Mouse (Mus musculus) MEL (cell line): ENCODE measurements around the gene Apc2. TPM values are rescaled to one million over a fixed set of nuclear protein-coding genes. Genes with fewer than 3 reads are reported as not detected.

Experiments
- DNase-seq: peaks from one replicate; pipeline ENCODE4 v3.0.0; 2011; ENCODE audit warnings: low read depth, low spot score
- H3K27ac ChIP-seq: 2 replicates; pipeline ENCODE4 v1.5.1; 2012; ENCODE audit warnings: low read depth, mild to moderate bottlenecking, control low read depth, low read length, moderate library complexity; ENCODE audit not compliant: control insufficient read depth
- H3K27me3 ChIP-seq, 2 experiments: fragments of 150-350 bp in 1 of 2; sonication (generic) in 1 of 2; 2 replicates each; pipeline ENCODE4 v1.6.1; 2012; ENCODE audit warnings: low read length in 2 of 2, mild to moderate bottlenecking in 2 of 2, improper control_type of control experiment in 1 of 2, moderate library complexity in 1 of 2; ENCODE audit not compliant: insufficient read depth in 2 of 2, control insufficient read depth in 1 of 2
- H3K36me3 ChIP-seq, 2 experiments: 2 replicates each; pipeline ENCODE4 v1.6.1; 2012 to 2014; ENCODE audit warnings: low read length in 2 of 2, improper control_type of control experiment in 1 of 2, inconsistent platforms in 1 of 2, mild to moderate bottlenecking in 1 of 2; ENCODE audit not compliant: insufficient read depth in 2 of 2, control insufficient read depth in 1 of 2
- H3K4me1 ChIP-seq, 2 experiments: fragments of 150-350 bp in 1 of 2; sonication (generic) in 1 of 2; 2 replicates each; pipeline ENCODE4 v1.6.1; 2012; ENCODE audit warnings: low read length in 2 of 2, improper control_type of control experiment in 1 of 2, mild to moderate bottlenecking in 1 of 2; ENCODE audit not compliant: insufficient read depth in 2 of 2, control insufficient read depth in 1 of 2
- H3K4me3 ChIP-seq, 2 experiments: fragments of 150-350 bp in 1 of 2; sonication (generic) in 1 of 2; 2 replicates each; pipeline ENCODE4 v1.5.1; 2012; ENCODE audit warnings: low read depth in 2 of 2, low read length in 2 of 2, mild to moderate bottlenecking in 2 of 2, moderate library complexity in 2 of 2, control low read depth in 1 of 2, improper control_type of control experiment in 1 of 2; ENCODE audit not compliant: control insufficient read depth in 1 of 2, insufficient read depth in 1 of 2
- H3K79me2 ChIP-seq: 2 replicates; pipeline ENCODE4 v1.6.1; 2012; ENCODE audit warnings: mild to moderate bottlenecking, low read length, moderate library complexity; ENCODE audit not compliant: control insufficient read depth, poor library complexity, insufficient read depth
- H3K9ac ChIP-seq: 2 replicates; pipeline ENCODE4 v1.6.1; 2012; ENCODE audit warnings: low read depth, mild to moderate bottlenecking, control low read depth, low read length, moderate library complexity; ENCODE audit not compliant: control insufficient read depth, poor library complexity, severe bottlenecking
- H3K9me3 ChIP-seq: fragments of 150-350 bp; sonication (generic); replicated peaks from 2 replicates; pipeline ENCODE4 v1.6.1; 2012; ENCODE audit warnings: mild to moderate bottlenecking, low read length, improper control_type of control experiment, moderate library complexity; ENCODE audit not compliant: insufficient read depth
- BHLHE40 ChIP-seq: IDR thresholded peaks from 2 replicates; pipeline ENCODE4 v1.6.1; 2012; ENCODE audit warnings: low read depth, mild to moderate bottlenecking, inconsistent platforms, low read length, improper control_type of control experiment, borderline replicate concordance
- CHD2 ChIP-seq: IDR thresholded peaks from 2 replicates; pipeline ENCODE4 v1.6.1; 2011; ENCODE audit warnings: low read length, improper control_type of control experiment
- ETS1 ChIP-seq: IDR thresholded peaks from 2 replicates; pipeline ENCODE4 v1.6.1; 2012; ENCODE audit warnings: low read depth, mild to moderate bottlenecking, inconsistent platforms, low read length, improper control_type of control experiment, moderate library complexity
- GABPA ChIP-seq: IDR thresholded peaks from 2 replicates; pipeline ENCODE4 v1.6.1; 2012; ENCODE audit warnings: low read depth, mild to moderate bottlenecking, inconsistent platforms, low read length, improper control_type of control experiment, moderate library complexity
- GATA1 ChIP-seq: IDR thresholded peaks from 2 replicates; pipeline ENCODE4 v1.6.1; 2011; ENCODE audit warnings: low read depth, low read length, improper control_type of control experiment
- HCFC1 ChIP-seq: IDR thresholded peaks from 2 replicates; pipeline ENCODE4 v1.6.1; 2012; ENCODE audit warnings: low read depth, mild to moderate bottlenecking, inconsistent platforms, low read length, improper control_type of control experiment, moderate library complexity
- JUND ChIP-seq: IDR thresholded peaks from 2 replicates; pipeline ENCODE4 v1.6.1; 2011; ENCODE audit warnings: low read depth, mild to moderate bottlenecking, improper control_type of control experiment, low read length
- MAFK ChIP-seq: IDR thresholded peaks from 2 replicates; pipeline ENCODE4 v1.6.1; 2011; ENCODE audit warnings: low read depth, mild to moderate bottlenecking, low read length, improper control_type of control experiment, borderline replicate concordance
- MAX ChIP-seq: IDR thresholded peaks from 2 replicates; pipeline ENCODE4 v1.6.1; 2011; ENCODE audit warnings: low read length, improper control_type of control experiment
- MAZ ChIP-seq: IDR thresholded peaks from 2 replicates; pipeline ENCODE4 v1.6.1; 2012; ENCODE audit warnings: low read depth, mild to moderate bottlenecking, inconsistent platforms, low read length, improper control_type of control experiment
- MEF2A ChIP-seq: IDR thresholded peaks from 2 replicates; pipeline ENCODE4 v1.6.1; 2014; ENCODE audit warnings: low read depth, mild to moderate bottlenecking, inconsistent platforms, low read length, improper control_type of control experiment; ENCODE audit not compliant: poor library complexity, insufficient replicate concordance, severe bottlenecking; ENCODE audit errors: extremely low read depth
- MXI1 ChIP-seq: IDR thresholded peaks from 2 replicates; pipeline ENCODE4 v1.6.1; 2011; ENCODE audit warnings: mild to moderate bottlenecking, low read depth, low read length, improper control_type of control experiment
- MYB ChIP-seq: IDR thresholded peaks from 2 replicates; pipeline ENCODE4 v1.6.1; 2011; ENCODE audit warnings: mild to moderate bottlenecking, low read depth, low read length, improper control_type of control experiment
- MYC ChIP-seq: IDR thresholded peaks from 2 replicates; pipeline ENCODE4 v1.6.1; 2011; ENCODE audit warnings: low read depth, mild to moderate bottlenecking, low read length, improper control_type of control experiment, moderate library complexity
- POLR2A ChIP-seq, 2 experiments: IDR thresholded peaks; 2 replicates each; pipeline ENCODE4 v1.6.1; 2011 to 2012; ENCODE audit warnings: low read length in 2 of 2, mild to moderate bottlenecking in 2 of 2, control low read depth in 1 of 2, improper control_type of control experiment in 1 of 2, low read depth in 1 of 2, moderate library complexity in 1 of 2; ENCODE audit not compliant: control insufficient read depth in 1 of 2, insufficient read depth in 1 of 2, poor library complexity in 1 of 2
- POLR2AphosphoS2 ChIP-seq: IDR thresholded peaks from 2 replicates; pipeline ENCODE4 v1.6.1; 2011; ENCODE audit warnings: low read length, improper control_type of control experiment
- RAD21 ChIP-seq: IDR thresholded peaks from 2 replicates; pipeline ENCODE4 v1.6.1; 2011; ENCODE audit warnings: mild to moderate bottlenecking, low read depth, low read length, improper control_type of control experiment
- RCOR1 ChIP-seq: IDR thresholded peaks from 2 replicates; pipeline ENCODE4 v1.6.1; 2012; ENCODE audit warnings: low read depth, mild to moderate bottlenecking, inconsistent platforms, low read length, improper control_type of control experiment
- SIN3A ChIP-seq: IDR thresholded peaks from 2 replicates; pipeline ENCODE4 v1.6.1; 2012; ENCODE audit warnings: low read length, improper control_type of control experiment, inconsistent platforms
- TCF12 ChIP-seq: IDR thresholded peaks from 2 replicates; pipeline ENCODE4 v1.6.1; 2014; ENCODE audit warnings: low read depth, mild to moderate bottlenecking, inconsistent platforms, low read length, improper control_type of control experiment, moderate library complexity
- USF2 ChIP-seq, 2 experiments: IDR thresholded peaks; 2 replicates each; pipeline ENCODE4 v1.6.1; 2011 to 2012; ENCODE audit warnings: improper control_type of control experiment in 2 of 2, low read length in 2 of 2, borderline replicate concordance in 1 of 2, inconsistent platforms in 1 of 2, low read depth in 1 of 2, mild to moderate bottlenecking in 1 of 2; ENCODE audit not compliant: insufficient read depth in 1 of 2
- ZC3H11A ChIP-seq: IDR thresholded peaks from 2 replicates; pipeline ENCODE4 v1.6.1; 2012; ENCODE audit warnings: low read depth, mild to moderate bottlenecking, inconsistent platforms, low read length, improper control_type of control experiment
- ZKSCAN1 ChIP-seq: IDR thresholded peaks from 2 replicates; pipeline ENCODE4 v1.6.1; 2012; ENCODE audit warnings: low read depth, mild to moderate bottlenecking, inconsistent platforms, low read length, improper control_type of control experiment, moderate library complexity
- ZMIZ1 ChIP-seq: IDR thresholded peaks from 2 replicates; pipeline ENCODE4 v1.6.1; 2012; ENCODE audit warnings: low read depth, mild to moderate bottlenecking, inconsistent platforms, low read length, improper control_type of control experiment, moderate library complexity
- ZNF384 ChIP-seq: IDR thresholded peaks from 2 replicates; pipeline ENCODE4 v1.6.1; 2012; ENCODE audit warnings: low read depth, mild to moderate bottlenecking, inconsistent platforms, low read length, improper control_type of control experiment
- polyA plus RNA-seq, 2 experiments: library from polyadenylated mRNA; stranded (reverse) in 1 of 2; unstranded in 1 of 2; fragments of >175 nt in 1 of 2; fragments of >200 nt in 1 of 2; gene quantifications; 2 replicates each; pipeline versions ENCODE4 v1.2.1 to v1.2.4; 2012; ENCODE audit warnings: low replicate concordance in 2 of 2, low read depth in 1 of 2; ENCODE audit not compliant: insufficient read length in 2 of 2, insufficient read depth in 1 of 2, missing spikeins in 1 of 2
- total RNA-seq: library from RNA; depleted of rRNA; stranded (reverse); fragments of 300-350 nt; gene quantifications from 2 replicates; pipeline ENCODE4 v1.2.3, GENCODE M21; 2012

The Apc2 gene
- total and polyA plus RNA-seq, 3 experiments, result 0.58 to 1.2 TPM; not detected in 1

DNA sequence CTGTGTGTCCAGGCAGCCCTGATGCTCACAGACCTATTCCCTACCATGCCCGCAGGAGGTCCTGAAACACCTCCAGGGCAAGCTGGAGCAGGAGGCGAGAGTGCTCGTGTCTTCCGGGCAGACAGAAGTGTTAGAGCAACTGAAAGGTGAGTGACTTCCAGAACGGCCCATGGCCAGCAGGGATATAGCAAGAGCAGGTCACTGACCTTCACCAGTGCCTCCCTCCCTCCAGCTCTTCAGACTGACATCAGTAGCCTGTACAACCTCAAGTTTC lies 6.2 kb downstream of the Apc2 start:
- no peak for DNase-seq
- Histone ChIP-seq H3K4me3 (no peak overlapping the region), H3K27ac (no peak overlapping the region), H3K27me3 (no peaks in the 10 kb centered on the region), H3K4me1 (peaks cover 0 to 8% of the 10 kb centered on the region in 2 experiments; a peak in 1 of 4 replicates), H3K9ac (no peak overlapping the region), H3K36me3 (no peaks in the 10 kb centered on the region), H3K79me2 (no peaks in the 10 kb centered on the region), H3K9me3 (no peaks in the 10 kb centered on the region)
- TF ChIP-seq POLR2A (IDR thresholded peaks at IDR 0.05; ENCODE audit: control insufficient read depth in 1 of 2, insufficient read depth in 1 of 2, low read depth in 1 of 2, low read length in 2 of 2, poor library complexity in 1 of 2) (no peak), TCF12 (no peak), ZKSCAN1 (no peak), ETS1 (no peak), ZMIZ1 (no peak), MAX (no peak), SIN3A (no peak), ZNF384 (no peak), CHD2 (no peak), HCFC1 (no peak), RCOR1 (no peak), MYB (no peak), JUND (no peak), GABPA (no peak), POLR2AphosphoS2 (no peak), MEF2A (no peak), MXI1 (no peak), RAD21 (no peak), GATA1 (no peak), USF2 (IDR thresholded peaks at IDR 0.05; ENCODE audit: borderline replicate concordance in 1 of 2, insufficient read depth in 1 of 2, low read depth in 1 of 2, low read length in 2 of 2) (no peak)

DNA sequence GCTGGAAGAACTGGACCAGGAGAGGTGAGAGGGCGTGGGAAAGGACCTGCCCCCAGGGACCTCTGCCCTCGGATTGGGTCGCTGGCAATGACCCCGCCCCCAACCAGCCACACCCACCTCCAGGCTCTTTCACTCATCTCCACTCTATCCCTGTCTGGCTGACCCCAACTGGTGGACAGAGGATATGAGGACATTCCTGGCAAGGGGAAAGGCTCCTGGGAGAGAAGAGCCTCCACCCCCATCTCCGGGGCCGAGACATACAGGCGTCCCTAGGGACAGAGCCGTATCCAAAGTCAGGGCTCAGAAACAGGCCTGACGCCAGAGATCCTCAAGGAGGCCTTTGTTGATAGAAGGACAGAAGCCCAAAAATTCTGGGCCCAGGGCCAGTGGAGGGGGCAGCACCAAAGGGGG lies 6.7 kb downstream of the Apc2 start:
- H3K36me3 ChIP-seq, result no peaks in the 10 kb centered on the region
- DNase-seq, result no peak
- H3K79me2 ChIP-seq, result no peaks in the 10 kb centered on the region
- peaks cover 0 to 4% of the 10 kb centered on the region in 2 experiments; a peak in 1 of 4 replicates for H3K4me1 ChIP-seq
- H3K27ac ChIP-seq, result no peak overlapping the region
- H3K9ac ChIP-seq, result no peak overlapping the region
- no peaks in the 10 kb centered on the region for H3K27me3 ChIP-seq
- TF ChIP-seq POLR2A (IDR thresholded peaks at IDR 0.05; ENCODE audit: control insufficient read depth in 1 of 2, insufficient read depth in 1 of 2, low read depth in 1 of 2, low read length in 2 of 2, poor library complexity in 1 of 2) (no peak), MYC (no peak), MAZ (no peak), ZC3H11A (no peak), TCF12 (no peak), RCOR1 (no peak), MAFK (no peak), ZNF384 (no peak), SIN3A (no peak), BHLHE40 (no peak)
- TF ChIP-seq, all 39 proteins: peak for 0
- no peaks in the 10 kb centered on the region for H3K9me3 ChIP-seq
- H3K4me3 ChIP-seq, result no peak overlapping the region
